Mouse (Mus musculus) thymus, postnatal 25 days (tissue): ENCODE measurements around the gene Myof.

ENCODE experiments used
- DNase-seq: peaks from one replicate; pipeline ENCODE4 v3.0.0; 2022

Myof gene

DNA sequence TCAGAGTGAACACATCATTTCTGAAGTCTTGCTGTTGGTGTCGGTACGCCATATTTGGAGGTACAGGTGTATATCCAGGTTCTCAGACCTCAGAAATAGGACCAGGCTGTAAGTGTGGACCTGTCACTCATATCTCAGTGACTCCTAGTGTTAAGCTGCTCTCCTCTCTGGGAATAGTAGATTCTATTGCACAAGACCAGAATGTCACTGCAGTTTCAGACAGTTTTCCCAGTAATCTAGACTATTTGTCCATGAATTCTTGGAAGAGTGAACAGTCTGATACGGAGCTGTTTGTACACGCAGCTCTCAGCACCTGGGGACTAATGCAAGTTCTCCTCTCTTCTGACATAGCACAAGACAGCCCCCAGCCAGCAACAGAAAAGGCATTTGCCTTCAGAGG lies 42.4 kb downstream of the Myof start:
- no peak for DNase-seq

DNA sequence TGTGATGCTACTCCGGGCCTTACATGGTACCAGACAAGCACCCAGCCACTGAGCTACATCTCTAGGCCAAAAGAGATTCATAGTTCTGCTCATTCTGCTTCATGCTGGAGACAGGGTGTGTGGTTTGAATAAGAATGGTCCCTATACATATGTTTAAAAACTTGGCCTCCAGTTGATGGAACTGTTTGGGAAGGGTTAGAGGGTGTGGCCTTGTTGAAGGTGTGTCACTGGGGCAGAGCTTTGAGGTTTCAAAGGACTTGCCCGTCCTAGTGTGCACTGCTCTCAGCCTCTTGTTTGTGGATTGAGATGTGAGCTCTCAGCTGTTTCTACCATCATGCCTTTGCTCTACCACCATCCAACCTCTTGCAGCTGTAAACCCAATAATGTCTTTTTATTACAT lies 43.4 kb downstream of the Myof start:
- no peak for DNase-seq

DNA sequence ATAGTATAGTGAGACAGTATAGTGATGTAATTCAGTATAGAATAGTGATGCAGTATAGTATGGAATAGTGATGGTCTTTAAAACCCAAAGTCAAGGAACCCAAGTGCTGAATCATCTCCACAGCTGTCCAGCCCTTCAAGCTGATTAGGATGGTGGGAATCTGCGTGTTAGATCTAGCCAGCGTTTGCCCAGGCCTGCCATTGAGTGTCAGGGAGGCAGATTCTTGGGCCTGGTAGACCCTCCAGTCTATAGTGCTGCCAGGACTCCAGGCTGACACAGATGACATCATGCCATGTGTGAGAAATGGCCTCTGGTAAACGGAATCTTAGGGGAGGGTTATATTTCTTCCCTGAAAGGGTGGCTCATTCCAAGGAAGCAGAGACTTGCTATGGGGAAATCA lies 49.1 kb downstream of the Myof start:
- DNase-seq, result no peak

DNA sequence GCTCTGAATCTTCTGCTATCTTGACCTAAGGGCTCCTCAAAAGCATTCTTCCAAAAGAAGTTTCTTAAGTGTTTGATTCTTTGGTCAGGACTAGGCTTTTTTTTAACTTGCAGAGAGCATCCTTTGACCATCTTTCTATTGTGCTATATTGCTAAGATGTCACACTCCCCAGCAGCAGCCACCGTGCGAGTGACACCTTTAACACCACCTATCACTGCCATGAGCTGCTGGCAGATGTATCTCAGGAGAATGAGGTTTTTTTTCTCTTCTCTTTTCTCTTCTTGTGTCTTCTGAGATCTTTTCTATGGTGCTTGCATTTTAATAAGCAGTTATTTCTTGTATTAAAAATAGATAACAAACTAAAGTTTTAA lies 51.2 kb downstream of the Myof start:
- no peak for DNase-seq

DNA sequence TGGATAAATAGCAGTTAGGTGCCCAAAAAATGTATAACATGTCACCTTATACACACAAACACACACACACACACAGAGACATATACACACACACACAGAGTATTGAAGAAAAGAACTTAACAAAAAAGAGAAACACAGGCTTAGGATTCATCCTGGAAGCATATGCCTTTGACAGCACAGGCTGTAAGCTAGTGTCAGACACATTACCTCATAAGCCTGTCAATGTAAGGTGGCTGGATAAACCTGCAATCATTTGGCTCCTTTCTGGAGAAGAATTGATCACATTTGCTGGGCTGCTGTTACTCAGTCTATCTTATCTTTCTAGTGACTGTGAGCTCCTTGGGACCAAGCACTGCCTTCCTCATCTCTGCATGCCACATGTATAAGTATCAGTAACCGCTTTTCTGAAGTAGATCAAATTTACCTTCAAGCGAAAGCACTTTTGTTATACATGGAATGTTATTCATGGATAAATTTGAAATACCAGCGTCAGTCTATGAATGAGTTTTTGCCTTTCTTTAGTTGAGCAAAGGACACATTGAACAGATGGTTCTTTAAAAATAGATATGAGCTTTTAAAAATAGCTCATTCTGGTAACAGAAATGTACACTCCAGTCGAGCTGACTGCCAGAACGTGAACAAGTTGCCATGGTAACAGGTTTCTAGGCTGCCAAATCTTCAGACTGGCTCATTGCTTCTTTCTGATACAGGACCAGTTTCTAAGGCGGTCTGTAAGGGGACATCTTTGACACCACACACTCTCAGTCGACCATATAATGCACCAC lies 51.8 kb downstream of the Myof start:
- no peak for DNase-seq

DNA sequence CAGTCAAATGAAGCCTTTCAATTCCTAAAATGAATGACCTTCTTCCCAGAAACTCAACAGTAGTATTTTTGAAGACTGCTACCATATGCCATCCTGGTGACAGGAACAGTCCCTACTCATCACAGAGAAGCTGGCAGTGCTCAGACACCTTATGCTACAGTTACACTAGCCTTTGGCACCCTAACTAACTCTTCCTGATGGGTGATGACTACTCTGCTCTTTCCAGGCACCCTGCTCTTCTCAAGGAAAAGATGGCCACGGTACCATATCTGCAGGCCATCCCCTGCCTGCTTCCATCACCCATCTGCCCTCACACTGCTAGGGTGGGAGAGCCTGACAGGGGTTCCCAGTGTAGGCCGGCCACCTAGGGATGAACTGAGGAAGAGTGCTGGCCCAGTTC lies 53.4 kb downstream of the Myof start:
- DNase-seq, result no peak

DNA sequence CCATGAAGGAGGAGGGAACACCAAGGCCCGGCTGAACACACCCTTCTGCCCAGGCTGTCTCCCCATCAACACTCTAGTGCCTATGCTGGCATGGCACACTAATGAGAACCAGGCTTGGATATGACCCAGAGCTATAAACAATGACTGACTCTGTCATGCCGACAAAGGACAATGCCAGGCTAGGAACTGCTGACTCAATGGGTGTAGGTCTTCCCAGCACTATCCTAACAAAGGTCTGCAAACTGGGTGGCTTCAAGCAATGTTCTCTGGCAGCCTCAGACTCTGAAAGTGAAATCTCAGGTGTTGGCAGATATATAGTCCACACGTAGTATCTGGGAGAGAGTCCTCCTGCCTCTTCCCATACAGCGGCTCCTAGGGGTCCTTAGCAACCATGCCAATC lies 55.2 kb downstream of the Myof start:
- DNase-seq, result no peak

DNA sequence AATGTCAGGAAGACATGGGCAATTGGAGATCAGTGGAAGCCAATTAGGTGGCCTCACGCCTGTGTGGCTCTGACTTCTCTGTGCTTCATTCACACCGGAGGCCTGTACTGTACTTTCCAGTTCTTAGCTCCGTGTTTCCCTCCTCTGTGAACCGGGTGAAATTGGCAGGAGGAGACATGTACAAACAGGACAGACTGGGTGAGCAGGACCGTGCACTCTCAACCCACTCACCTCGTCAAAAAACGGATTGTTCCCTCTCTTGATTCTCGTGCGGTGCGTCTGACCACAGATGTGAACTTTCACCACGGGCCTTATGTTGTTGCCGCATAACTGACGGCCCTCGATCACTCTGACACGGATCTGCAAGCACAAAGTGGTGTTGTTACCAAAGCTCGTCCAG lies 57.6 kb downstream of the Myof start:
- DNase-seq, result no peak

DNA sequence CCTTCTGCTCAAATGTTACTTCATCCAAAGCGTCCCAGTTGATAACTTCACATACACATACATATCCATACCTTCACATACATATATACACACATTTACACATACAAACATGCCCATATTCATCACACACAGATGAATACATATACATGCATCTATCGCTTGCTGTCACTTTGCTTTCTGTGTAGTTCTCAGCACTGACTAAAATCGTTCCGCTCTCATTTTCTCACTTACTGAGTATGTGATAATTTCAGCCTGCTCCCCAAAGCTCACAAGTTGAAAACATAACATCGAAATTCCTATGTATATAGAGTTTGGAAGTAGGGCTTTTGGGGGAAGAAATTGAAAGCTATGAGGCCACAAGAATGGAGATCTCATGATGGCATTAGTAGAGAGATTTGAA lies 67.4 kb downstream of the Myof start:
- DNase-seq, result no peak

DNA sequence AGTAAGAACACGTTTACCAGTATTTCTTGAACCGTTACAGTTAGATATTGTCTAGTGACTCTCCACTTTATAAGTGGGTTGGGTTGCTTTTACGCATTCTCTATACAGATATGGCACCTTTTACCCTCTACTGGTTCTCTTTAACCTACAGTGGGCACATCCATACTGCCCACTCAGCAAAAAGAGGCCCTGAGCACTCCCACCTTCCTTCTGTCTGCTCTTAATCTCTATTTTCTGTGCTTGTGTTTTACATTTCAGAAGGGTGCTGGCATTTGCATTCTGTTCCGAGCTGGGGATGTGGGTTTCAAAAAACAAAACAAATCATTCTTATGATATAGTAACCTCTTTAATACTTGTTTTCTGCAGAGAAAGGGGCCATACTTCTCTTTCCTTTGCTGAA lies 72.8 kb downstream of the Myof start:
- no peak for DNase-seq

DNA sequence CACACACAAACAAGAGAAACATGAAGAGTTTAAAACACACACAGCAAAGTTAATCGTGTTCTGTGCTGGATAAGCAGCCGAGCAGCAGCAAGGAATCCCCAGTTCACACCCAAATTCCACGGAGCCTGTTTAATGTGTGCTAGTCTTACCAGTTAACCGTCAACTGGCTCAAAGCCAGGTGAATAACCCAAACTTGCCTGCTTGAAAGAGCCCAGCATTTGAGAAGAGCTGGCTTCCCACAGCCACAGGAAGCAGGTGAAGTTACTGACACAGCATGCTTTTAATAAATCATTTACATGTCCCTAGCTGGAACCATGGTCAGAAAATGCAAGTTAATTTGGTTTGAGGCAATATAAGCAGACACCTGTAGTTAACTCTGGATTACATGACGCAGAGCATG lies 73.4 kb downstream of the Myof start:
- DNase-seq, result peak; percentile 12

DNA sequence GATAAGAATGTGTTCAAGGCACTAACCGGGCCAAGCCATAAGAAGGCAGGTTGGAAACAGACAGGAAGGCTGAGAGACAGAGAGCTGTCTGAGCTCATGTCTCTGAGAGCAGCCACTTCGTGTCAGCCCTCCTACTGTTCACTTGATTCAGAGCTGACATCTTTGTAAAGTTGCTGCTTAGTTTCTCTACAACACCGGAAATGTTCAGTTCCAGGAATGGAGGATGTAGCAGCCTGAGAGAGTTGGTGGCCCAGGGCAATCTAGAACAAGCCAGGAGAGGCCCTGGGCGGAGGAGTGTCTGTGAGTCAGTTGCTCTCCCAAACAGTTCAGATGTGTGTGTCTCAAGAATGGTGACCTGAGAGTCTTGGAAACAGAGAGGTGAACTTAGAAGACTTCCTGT lies 77.5 kb downstream of the Myof start:
- no peak for DNase-seq

DNA sequence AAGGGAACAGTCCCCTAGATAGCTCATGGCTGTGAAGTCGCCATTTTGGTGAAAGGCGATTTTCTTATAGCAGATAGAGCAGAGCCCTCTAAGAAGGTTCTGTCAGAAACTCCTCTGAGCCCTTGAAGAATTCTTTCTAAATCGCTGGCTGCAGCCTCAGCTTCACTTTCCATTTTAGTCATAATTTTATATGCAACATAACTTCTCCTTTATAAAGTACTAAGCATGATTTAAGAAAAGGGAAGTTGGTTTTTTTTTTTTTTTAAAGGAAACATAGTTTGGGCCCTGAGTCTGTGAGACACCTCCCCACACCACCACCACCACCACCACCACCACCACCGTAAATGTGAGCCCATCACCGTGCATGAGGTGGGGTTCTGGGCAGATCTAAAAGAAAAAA lies 80.0 kb downstream of the Myof start:
- no peak for DNase-seq

DNA sequence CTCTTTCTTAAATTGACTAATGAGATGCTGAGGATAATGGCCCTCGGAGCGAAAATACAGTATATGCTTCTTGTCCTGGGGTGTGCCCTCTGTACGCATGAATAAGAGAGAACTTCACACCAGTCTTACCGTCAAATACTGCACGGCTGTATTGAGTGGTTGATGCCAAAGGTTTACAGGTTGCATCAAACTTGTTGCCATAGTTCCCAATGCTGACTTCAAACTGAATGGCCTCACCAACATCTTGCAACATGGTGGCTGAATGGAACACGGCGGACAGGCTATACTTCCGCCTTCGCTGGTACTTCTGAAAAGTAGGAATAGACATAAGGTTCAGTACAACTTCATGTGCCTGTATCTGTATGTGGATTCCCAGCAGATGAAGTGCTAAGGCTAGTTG lies 82.6 kb downstream of the Myof start:
- DNase-seq, result no peak

DNA sequence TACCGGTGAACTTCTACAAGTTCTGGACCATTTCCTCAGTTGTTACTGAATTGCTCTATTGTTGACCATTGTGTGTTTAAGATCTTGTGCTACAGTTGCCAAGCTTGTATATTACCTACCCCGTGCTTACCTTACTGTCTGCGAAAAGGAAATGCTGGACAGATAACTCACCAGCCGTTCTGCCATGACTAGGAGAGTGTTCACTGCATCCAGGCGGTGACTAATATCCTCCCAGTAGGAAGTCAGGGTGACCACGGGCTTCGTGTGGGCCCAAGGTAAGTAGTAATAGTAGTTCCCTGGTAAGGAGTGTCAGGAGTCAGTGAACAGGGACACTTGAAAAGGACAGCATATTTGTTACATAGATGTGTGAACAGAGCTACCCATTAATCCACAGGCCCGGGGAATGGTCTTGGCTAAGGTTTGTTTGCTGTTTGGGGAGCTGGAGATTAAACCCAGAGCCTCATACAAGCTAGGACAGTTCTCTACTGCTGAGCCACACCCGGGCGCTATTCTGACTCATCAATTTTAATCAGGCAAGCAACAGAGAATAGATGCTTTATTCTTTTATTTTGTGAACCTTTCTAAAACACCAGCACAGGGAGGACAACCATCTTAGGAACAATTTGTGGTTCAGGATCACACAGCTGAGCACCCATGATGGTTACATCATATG lies 83.7 kb downstream of the Myof start:
- DNase-seq, result no peak

DNA sequence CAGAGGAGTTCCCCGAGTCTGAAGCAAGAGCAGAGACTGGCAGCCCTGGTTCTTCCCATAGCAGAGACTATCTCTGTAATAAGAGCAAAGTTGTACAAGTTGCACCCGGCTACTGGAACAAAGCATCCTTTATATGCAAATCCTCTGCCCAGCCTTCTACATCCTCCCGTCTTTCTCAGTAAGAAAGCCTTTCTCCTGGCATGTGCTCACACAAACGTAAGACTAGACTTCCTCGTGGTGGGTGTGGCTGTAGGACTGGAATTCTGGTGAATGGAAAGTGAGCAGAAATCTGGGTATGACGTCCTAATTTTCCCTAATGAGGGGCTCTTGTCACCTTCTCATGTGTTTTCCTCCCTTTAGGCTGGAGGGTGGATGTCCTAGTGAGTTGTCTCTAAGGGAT lies 84.3 kb downstream of the Myof start:
- DNase-seq, result no peak

DNA sequence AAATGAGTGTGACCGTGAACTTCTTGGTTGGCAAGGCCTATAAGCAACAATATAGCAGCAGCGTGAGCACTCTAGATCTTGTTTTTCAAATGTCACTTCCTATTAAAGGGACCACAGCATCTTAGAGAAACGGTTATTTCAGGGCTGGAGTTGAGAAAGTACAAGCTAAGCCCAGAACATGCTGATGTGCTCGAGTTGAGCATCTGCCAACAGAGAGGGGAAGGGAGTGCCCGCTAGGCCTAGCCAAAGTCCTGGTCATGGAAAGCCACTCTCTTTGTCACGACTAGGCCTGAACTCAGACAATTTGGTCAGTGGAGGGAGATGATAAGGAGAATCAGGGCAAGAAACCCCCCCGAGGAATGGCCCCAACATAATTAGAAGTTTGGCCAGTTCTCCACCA lies 86.1 kb downstream of the Myof start:
- no peak for DNase-seq

DNA sequence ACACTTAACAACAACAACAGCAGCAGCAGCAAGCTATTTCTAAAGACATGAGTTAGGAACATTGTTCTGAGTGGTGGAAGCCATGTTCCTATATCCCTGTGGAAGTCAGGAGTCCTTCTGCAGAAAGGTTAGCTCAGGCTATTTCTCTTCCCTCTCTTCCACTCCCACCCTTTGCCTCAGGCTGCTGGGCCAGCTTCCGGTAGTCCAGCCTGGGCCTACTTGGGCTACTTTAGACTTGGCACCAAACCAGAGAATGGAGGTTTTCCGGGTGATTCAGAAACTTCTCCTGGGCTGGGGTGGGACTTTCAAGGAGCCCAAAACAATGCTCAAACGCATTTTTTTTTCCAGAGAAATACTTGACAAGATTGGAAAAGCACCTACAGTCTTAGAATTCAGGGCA lies 87.4 kb downstream of the Myof start:
- no peak for DNase-seq

DNA sequence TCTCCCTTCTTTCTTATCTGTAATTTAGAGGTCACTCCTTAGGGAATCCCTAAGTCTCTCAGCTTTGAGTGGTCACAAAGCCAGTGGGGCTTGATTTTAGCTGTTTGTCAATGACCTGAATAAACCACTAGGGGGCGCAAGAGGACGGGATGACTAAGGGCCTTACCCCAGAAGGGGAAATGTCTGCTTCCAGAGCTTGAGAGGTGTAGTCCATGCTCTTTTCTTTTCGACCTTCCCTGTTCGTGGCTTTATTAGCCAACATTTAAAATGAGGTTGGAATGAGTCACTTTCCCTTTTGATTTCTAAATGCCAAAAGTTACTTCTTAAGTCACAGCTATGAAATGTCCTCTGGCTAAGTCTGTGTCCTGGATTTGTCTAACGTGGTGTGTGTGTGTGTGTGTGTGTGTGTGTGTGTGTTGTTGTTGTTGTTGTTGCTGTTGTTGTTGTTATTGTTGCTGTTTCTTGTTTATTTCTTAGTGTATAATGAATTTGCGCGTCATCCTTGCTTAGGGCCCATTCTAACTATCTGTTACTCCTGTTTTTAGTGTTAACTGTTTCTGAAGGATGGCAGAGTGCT lies 87.9 kb downstream of the Myof start:
- peak; percentile 69 for DNase-seq

DNA sequence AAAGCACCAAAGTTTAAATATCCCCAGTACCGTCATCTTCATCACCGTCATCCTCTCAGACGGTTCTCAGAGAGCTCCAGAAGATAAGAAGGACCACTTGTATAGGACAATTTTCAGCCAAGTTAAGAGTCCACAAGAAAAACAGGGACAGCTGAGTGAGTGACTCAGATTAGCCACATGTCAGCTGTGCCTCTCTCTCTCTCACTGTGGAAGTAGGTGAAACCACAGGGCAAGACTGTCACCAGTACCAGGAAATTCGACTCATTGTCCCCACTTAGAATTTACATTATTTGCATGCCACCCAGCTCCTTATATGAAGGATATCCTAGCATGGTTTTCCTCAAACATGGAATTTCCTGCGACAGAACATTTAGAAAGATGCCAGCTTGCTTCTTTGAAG lies 88.6 kb downstream of the Myof start:
- DNase-seq, result no peak

DNA sequence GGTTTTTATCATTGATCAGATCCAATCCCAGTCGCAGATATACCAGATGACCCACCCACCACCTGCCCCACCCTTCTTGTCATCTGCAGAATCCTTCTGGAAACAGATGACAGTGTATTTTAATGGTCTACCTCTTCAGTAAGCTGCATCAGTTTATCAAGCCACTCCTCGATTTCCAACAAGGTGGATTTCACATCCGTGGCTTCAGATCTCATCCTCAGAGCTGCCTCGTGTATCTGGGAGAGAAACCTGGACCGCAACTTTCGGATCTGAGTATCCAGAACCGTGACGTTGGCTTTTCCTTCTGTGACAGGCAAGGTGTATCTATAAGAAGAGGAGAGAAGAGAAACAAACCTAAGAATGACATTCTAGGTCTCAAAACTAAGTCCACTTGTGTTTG lies 89.1 kb downstream of the Myof start:
- DNase-seq, result no peak

DNA sequence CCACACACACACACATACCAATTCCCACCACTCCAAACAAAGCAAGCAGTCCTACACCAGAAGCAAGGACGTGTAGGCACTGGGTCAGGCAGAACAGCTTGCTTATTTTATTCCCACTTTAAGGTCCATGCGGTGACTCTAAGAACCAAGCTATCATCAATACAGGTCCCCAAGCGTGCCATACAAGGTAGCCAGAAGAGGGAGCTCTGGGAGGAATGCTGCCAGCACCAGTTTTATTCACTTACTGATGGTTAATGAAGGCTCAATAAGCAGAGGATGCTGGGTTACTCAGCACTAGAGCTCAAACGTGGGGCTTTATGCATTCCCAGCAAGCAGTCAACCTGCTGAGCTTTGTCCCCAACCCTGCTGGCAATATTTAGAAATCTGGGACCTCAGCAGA lies 96.7 kb downstream of the Myof start:
- no peak for DNase-seq

DNA sequence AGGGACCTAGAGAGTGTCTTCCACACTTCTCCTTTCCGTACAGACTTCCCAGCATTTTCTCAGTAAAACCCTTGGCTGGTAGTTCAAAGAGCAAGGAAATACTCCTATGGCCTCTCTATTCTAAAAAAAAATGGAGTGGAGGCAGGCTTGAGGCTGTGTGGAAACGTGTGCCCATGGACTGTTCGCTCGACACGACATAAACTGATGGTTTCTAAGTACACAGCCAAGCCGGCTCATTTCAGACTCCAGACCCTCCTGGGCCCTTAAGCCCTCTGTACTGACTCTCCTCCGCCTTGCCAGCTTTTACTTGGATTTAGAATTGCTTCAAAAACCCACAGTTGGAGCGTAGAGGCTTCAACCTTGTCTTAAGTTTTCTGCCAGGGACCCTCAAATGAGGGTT lies 97.3 kb downstream of the Myof start:
- no peak for DNase-seq

DNA sequence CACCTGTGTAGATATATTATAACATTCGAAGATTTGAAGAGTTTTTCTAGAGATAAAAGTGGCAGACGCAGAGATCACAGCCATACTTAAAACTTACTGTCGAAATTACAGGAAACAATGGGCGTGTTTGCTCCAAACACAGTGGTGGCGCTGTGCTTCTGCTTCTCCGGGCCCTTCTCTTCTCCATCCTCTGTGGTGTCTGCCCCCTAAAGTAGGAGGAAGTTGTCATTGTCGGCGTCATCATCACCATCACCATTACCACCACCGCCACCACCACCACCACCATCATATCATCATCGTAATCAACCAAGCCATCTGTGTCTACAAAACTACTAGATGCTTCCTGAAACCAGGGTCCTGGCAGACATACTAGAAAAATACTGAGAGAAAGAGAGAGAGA lies 104.2 kb downstream of the Myof start:
- DNase-seq, result no peak

DNA sequence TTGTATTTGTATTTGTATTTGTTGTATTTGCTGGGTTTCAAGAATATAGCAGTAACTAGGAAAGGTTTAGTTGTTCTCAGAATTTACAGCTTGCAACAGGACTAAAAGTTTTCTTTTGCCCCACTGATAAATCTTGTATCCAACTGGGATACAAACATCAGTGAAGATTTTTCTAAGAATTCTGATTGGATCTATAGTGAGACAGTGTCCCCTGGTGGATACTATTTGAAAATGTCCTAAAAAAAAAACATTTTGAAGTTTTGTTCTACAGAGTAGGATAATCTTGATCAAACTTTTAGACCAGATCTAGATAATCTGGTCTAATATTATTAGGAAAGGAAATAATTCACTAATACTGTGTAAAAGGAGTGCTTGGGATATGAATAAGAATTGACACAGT lies 106.3 kb downstream of the Myof start:
- no peak for DNase-seq
